Mouse (Mus musculus) ES-E14 (cell line): ENCODE measurements around the gene Parvb. TPM values are rescaled to one million over a fixed set of nuclear protein-coding genes. Genes with fewer than 3 reads are reported as not detected.

Experiments used
- DNase-seq: peaks from one replicate; pipeline ENCODE4 v3.0.0-alpha.2; 2013; ENCODE audit warnings: low read depth, low spot score
- H3K27ac ChIP-seq: 2 replicates; pipeline ENCODE4 v1.5.1; 2012; ENCODE audit warnings: low read depth, mild to moderate bottlenecking, low read length, moderate library complexity, mixed read lengths; ENCODE audit not compliant: poor library complexity, insufficient read depth, severe bottlenecking
- H3K36me3 ChIP-seq: 2 replicates; pipeline ENCODE4 v1.6.1; 2012; ENCODE audit warnings: mild to moderate bottlenecking, low read length, moderate library complexity, mixed read lengths; ENCODE audit not compliant: control insufficient read depth, poor library complexity, insufficient read depth, severe bottlenecking
- H3K4me1 ChIP-seq, 2 experiments: fragments of 150-350 bp in 1 of 2; sonication (generic) in 1 of 2; 2 replicates each; pipeline ENCODE4 v1.6.1; 2012; ENCODE audit warnings: low read length in 2 of 2, mild to moderate bottlenecking in 1 of 2, mixed read lengths in 1 of 2; ENCODE audit not compliant: control insufficient read depth in 2 of 2, insufficient read depth in 2 of 2, poor library complexity in 1 of 2
- H3K4me3 ChIP-seq, 2 experiments: fragments of 150-350 bp in 1 of 2; sonication (generic) in 1 of 2; 2 replicates each; pipeline ENCODE4 v1.5.1; 2012; ENCODE audit warnings: low read length in 2 of 2, low read depth in 1 of 2, mild to moderate bottlenecking in 1 of 2, mixed read lengths in 1 of 2; ENCODE audit not compliant: insufficient read depth in 1 of 2, poor library complexity in 1 of 2, severe bottlenecking in 1 of 2
- H3K9ac ChIP-seq: 2 replicates; pipeline ENCODE4 v1.6.1; 2012; ENCODE audit warnings: low read depth, mild to moderate bottlenecking, low read length, mixed read lengths; ENCODE audit not compliant: poor library complexity, insufficient read depth, severe bottlenecking
- H3K9me3 ChIP-seq: fragments of 150-350 bp; sonication (generic); 2 replicates; pipeline ENCODE4 v1.6.1; 2012; ENCODE audit warnings: low read depth, mild to moderate bottlenecking, low read length; ENCODE audit not compliant: control insufficient read depth, insufficient read depth
- CHD2 ChIP-seq: IDR thresholded peaks from 2 replicates; pipeline ENCODE4 v1.6.1; 2014; ENCODE audit warnings: mild to moderate bottlenecking, low read depth, low read length, inconsistent platforms
- HCFC1 ChIP-seq: IDR thresholded peaks from 2 replicates; pipeline ENCODE4 v1.6.1; 2012; ENCODE audit warnings: low read length, inconsistent platforms, borderline replicate concordance; ENCODE audit not compliant: insufficient read depth
- MAFK ChIP-seq: IDR thresholded peaks from 2 replicates; pipeline ENCODE4 v1.6.1; 2014; ENCODE audit warnings: mild to moderate bottlenecking, low read depth, low read length, inconsistent platforms; ENCODE audit not compliant: insufficient read depth
- ZC3H11A ChIP-seq: IDR thresholded peaks from 2 replicates; pipeline ENCODE4 v1.6.1; 2012; ENCODE audit warnings: low read depth, mild to moderate bottlenecking, inconsistent platforms, low read length, borderline replicate concordance
- ZNF384 ChIP-seq: IDR thresholded peaks from 2 replicates; pipeline ENCODE4 v1.6.1; 2012; ENCODE audit warnings: low read depth, low read length, inconsistent platforms
- in situ Hi-C, 2 experiments: fragments of 600-800 bp; cut with MboI; formaldehyde crosslinking; loops; one replicate each; pipeline ENCODE4 v1.15.1; 2025; ENCODE audit warnings: low sequenced_read_pairs in 2 of 2, inconsistent platforms in 1 of 2; ENCODE audit not compliant: unreplicated experiment in 2 of 2
- total RNA-seq: library from RNA; depleted of rRNA; stranded (reverse); fragments of 300-350 nt; gene quantifications from 2 replicates; pipeline ENCODE4 v1.2.3, GENCODE M21; 2012

Parvb gene
- total RNA-seq, 1 experiment, result 10.8 TPM

- Histone ChIP-seq H3K36me3 (no peaks in the 10 kb centered on the region; the same call in 1 of the 2 replicates), H3K4me1 (peaks cover 0 to 19% of the 10 kb centered on the region in 2 experiments; a peak in 3 of 4 replicates), H3K4me3 (no peak overlapping the region), H3K27ac (no peak overlapping the region), H3K9me3 (no peaks in the 10 kb centered on the region), H3K9ac (no peak overlapping the region)
- no peak for DNase-seq
- in situ Hi-C loops, result no loop called here
- no peak for TF ChIP-seq ZNF384
- TF ChIP-seq MAFK, result no peak
- no peak for TF ChIP-seq HCFC1
- no peak for TF ChIP-seq CHD2
- no peak for TF ChIP-seq ZC3H11A
Observed at GRCm38 (mm10) chr15:84305333-84305732, 73.5 kb downstream of the Parvb start.

DNA sequence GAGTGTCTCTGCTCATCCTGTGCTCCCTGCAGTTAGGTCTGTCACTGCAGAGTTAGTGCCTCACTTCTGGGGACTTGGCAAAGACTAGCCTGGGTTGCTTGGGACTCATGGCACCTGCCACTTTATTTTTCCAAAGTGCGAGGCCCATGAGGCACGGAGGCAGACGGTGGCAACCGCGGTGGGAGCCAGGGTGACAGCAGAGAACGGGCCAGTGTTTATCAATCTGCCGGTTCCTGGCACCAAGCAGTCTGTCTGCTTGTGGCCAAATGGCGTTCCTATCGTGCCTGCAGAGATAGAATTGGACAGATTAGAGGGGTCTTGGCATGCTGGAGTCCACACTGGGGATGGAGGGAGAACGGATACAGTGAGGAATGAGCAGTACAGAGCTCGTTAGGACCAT is 78.4 kb downstream of the Parvb start:
- Histone ChIP-seq H3K9me3 (no peaks in the 10 kb centered on the region), H3K36me3 (no peaks in the 10 kb centered on the region; the same call in 1 of the 2 replicates), H3K9ac (no peak overlapping the region), H3K4me1 (peaks cover 0 to 18% of the 10 kb centered on the region in 2 experiments; a peak in 2 of 4 replicates), H3K27ac (no peak overlapping the region), H3K4me3 (no peak overlapping the region)
- TF ChIP-seq ZNF384 (no peak), MAFK (no peak), ZC3H11A (no peak), CHD2 (no peak), HCFC1 (no peak)
- in situ Hi-C loops, result no loop called here
- DNase-seq, result no peak

- no peak for DNase-seq
- in situ Hi-C loops, result no loop called here
- H3K36me3 ChIP-seq, result no peaks in the 10 kb centered on the region; the same call in 1 of the 2 replicates
- H3K9ac ChIP-seq, result no peak overlapping the region
- H3K27ac ChIP-seq, result no peak overlapping the region
- peaks cover 0 to 19% of the 10 kb centered on the region in 2 experiments; a peak in 2 of 4 replicates for H3K4me1 ChIP-seq
- no peaks in the 10 kb centered on the region for H3K9me3 ChIP-seq
- TF ChIP-seq CHD2 (no peak), MAFK (no peak), ZC3H11A (no peak), HCFC1 (no peak), ZNF384 (no peak)
- no peak overlapping the region for H3K4me3 ChIP-seq
Observed at GRCm38 (mm10) chr15:84311295-84312085, 79.6 kb downstream of the Parvb start.

DNA sequence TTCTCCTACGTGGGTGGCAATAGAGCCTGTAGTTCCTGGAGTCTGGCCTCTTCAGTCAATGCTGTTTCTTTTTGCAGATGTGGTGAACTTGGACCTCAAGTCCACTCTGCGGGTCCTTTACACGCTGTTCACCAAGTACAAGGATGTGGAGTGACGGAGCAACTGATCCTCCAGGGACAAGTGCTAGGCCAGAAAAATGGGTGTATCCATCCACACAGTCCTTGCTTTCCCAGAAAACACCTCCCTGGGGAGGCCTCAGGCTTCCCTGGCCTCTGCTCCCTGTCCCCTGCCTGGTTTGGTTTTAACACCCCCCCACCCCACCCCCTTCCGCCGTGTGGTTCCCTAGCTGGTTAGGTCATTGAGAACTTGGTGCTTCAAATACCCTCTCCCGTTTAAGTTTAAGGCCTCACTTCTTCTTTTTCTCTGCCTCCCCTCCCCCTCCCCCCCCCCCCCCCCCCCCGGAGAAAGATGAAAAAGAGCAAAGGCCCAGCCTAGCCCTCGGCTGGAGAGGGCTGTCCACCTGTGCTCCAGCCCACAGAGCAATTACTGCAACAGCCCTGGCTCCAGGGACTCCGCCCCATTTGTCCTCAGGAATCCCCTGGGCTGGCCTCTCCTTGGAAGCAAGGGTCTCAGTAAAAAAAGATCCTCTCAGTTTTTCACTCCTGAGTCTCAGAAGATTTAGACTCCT is 81.2 kb downstream of the Parvb start:
- Histone ChIP-seq H3K4me1 (peaks cover 0 to 19% of the 10 kb centered on the region in 2 experiments; a peak in 2 of 4 replicates), H3K27ac (no peak overlapping the region; the same call in 1 of the 2 replicates), H3K9ac (no peak overlapping the region), H3K9me3 (no peaks in the 10 kb centered on the region), H3K4me3 (no peak overlapping the region), H3K36me3 (no peaks in the 10 kb centered on the region; the same call in 1 of the 2 replicates)
- no peak for TF ChIP-seq MAFK
- DNase-seq, result no peak
- in situ Hi-C loops, result no loop called here
